Mouse (Mus musculus) heart, postnatal 4 days (tissue): ENCODE measurements at regions not wholly inside any gene's neighbourhood (a gene's known extent, or its start where the extent isn't known, plus 50 kb on each side); places are given as distances from the start of the nearest gene placed in this dataset.
A peak's percentile ranks its signal among the peaks of the same experiment; 100 is the strongest.

Experiments
- DNase-seq: peaks from one replicate; pipeline ENCODE4 v3.0.0; 2021

GRCm38 (mm10) chr10:18907276-18907960 is 62.6 kb downstream of the Perp start:
- no peak for DNase-seq

GRCm38 (mm10) chr10:18909307-18909706 is 64.5 kb downstream of the Perp start:
- DNase-seq, result no peak

DNA sequence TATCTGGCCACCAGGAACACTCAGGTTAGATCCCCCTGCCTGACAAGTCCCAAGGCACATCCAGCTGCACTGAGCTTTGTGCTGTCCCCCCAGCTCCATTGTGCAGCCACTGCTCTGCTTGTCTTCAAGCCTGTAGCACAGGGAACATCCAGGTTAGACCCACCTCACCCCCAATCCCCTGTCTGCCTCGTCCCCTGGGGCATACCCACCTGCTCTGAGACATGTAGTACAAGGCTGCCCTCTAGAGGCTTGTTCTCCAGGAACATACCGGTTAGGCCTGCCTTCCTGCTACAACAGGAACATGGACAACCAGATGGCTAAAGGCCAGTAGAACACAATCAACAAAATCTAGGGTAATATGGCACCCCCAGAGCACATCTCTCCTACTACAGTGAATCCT is 66.1 kb downstream of the Perp start:
- peak; percentile 48 for DNase-seq

DNA sequence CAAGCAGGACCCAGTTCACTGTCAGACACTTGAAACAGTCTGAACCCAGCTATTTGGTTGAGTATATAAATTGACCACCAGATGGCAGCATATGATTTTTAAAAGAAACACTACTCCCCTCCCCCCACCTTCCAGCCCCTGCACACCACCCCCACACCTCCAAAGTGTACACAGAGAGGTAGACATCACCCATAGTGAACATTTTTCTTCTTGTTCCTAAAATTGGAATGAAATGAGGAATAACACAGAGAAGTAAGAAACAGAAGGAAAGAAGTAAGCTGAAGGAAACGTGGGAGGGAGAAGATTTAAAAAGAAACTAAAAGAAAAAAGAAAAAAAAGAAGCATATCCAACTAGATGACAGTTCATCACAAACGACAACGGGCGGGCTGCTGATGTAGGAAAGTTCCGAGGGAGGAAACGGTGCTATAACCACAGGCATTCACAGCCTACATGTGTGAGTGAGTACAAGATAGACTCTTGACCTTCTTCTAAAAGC is 72.3 kb downstream of the Perp start:
- peak; percentile 14 for DNase-seq

GRCm38 (mm10) chr10:18923088-18923821 is 78.4 kb downstream of the Perp start:
- DNase-seq, result no peak

GRCm38 (mm10) chr10:18927811-18928210 is 83.0 kb downstream of the Perp start:
- DNase-seq, result no peak

GRCm38 (mm10) chr10:18931344-18931743 is 84.1 kb downstream of the Tnfaip3 start:
- no peak for DNase-seq

- no peak for DNase-seq
Observed at GRCm38 (mm10) chr10:18941447-18941846, 74.0 kb downstream of the Tnfaip3 start.

DNA sequence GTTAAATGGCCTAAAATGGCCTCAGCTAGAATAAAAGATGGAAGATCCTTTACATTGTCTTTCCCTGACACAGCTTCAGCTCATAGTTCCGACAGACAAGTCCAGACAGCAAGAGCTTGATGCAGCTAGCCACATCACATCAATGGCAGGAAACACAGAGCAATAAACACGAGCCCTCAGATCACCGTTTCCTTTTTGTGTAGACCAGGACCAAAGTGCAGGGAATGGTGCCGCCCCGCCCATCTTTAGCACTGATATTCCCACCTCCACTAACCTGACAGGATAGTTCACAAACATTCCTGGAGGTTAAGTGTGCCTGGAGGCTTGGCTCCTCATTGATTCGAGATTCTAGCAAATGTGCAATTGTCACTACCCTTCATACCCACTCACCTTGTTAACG is 73.5 kb downstream of the Tnfaip3 start:
- no peak for DNase-seq

GRCm38 (mm10) chr10:18943296-18944075 is 72.0 kb downstream of the Tnfaip3 start:
- no peak for DNase-seq

DNA sequence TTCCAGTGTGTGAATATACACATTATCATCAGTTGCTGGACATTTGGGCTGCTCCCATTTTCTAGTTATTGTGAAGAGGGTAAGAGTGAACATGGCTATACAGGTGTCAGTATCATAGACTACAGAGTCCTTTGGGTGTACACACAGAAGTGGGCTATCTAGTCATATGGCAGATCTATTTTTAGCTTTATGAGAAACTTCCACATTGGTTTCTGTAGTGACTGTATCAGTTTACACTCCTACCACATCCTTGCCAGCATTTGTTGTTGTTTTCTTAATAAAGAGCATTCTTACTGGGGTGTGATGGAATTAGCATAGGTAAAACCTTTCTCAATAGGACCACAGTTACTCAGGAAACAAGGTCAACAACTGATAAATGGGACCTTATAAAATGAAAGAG is 68.7 kb downstream of the Tnfaip3 start:
- DNase-seq, result no peak
